Mouse (Mus musculus): Measurements from ENCODE around the gene Gm27021. TPM values are rescaled to one million over a fixed set of nuclear protein-coding genes. Genes with fewer than 3 reads are reported as not detected.
A peak's percentile ranks its signal among the peaks of the same experiment; 100 is the strongest.

The Gm27021 gene
- polyA plus RNA-seq, 1 experiment from 2014 or later = 2.1 TPM

DNA sequence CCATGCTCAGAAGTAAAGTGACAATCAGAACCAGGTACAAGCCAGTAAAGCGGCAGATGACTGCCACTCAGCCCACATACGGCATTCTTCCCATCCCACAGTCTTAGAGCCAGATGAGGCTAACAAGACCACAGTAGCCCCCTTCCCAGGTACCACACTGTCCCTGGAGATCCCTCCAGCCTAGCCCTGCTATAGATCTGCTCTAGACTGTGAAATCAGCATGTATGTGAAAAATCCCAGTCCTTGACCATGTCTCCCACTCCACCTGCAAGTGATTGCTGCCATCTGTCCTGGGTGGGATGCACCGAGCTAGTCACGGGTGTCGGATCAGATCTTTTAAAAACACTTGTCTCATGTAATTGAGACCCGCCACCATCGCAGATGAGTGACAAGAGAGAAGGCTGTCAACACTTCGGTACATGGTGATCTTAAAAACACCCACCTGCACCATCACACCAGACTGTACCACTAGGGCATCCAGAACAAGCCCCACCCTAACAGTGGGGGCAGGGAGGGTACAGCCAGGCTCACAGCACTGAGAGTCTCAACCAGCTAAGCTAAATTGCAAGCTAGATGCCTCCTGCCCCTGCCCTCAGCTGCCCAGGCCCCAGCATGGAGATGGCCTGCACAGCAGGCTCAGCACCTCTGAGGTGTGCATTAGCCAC, 87.4 kb downstream of the Gm27021 start:
- no peak overlapping the region for H3K27ac ChIP-seq (replicated peaks; ENCODE audit: low read depth, low read length)
- ATAC-seq (ENCODE audit: insufficient number of reproducible peaks, low FRiP score, low TSS enrichment, low read depth) (no peak), DNase-seq (ENCODE audit: low spot score) (no peak)
- H3K27me3 ChIP-seq (ENCODE audit: control insufficient read depth, insufficient read depth, low read length) = no peaks in the 10 kb centered on the region
- H3K4me3 ChIP-seq (ENCODE audit: low read depth, low read length) = no peak overlapping the region
- peaks cover 7% of the 10 kb centered on the region; the same call in 1 of the 2 replicates for H3K4me1 ChIP-seq (ENCODE audit: control insufficient read depth, insufficient read depth, low read length)
- H3K9me3 ChIP-seq (ENCODE audit: control insufficient read depth, low read length) = no peaks in the 10 kb centered on the region
- no peak overlapping the region for H3K9ac ChIP-seq (ENCODE audit: low read length)
- 91% methylated on average over 8 of the region's 8 CpGs for WGBS
- H3K4me2 ChIP-seq (ENCODE audit: low read depth, severe bottlenecking) = no peak overlapping the region
- H3K36me3 ChIP-seq (ENCODE audit: control insufficient read depth, insufficient read depth, low read length) = peaks cover 34% of the 10 kb centered on the region

DNA sequence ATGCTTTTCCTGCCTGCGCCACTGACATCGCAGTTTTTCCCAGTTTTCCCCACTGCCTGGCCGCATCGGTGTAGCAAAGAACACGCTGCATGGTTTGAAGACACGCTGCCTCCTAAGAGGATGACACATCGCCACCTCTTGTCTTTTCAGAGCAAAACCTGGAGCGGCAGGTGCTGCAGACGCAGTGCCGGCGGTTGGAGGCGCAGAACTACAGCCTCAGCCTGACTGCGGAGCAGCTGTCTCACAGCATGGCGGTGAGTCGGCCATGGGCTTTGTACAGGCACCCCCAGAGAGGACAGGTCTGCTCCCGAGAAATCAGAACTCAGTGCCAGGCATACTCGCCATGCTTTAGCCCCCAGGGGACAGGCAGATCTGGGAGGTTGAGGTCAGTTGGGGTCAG, 90.1 kb downstream of the Gm27021 start:
- 95% methylated on average over 17 of the region's 17 CpGs for WGBS
- no peak overlapping the region for H3K4me2 ChIP-seq (ENCODE audit: low read depth, severe bottlenecking)
- H3K27me3 ChIP-seq (ENCODE audit: control insufficient read depth, insufficient read depth, low read length) = no peaks in the 10 kb centered on the region
- H3K9me3 ChIP-seq (ENCODE audit: control insufficient read depth, low read length) = no peaks in the 10 kb centered on the region
- H3K4me3 ChIP-seq (ENCODE audit: low read depth, low read length) = no peak overlapping the region
- peaks cover 7% of the 10 kb centered on the region; the same call in 1 of the 2 replicates for H3K4me1 ChIP-seq (ENCODE audit: control insufficient read depth, insufficient read depth, low read length)
- H3K9ac ChIP-seq (ENCODE audit: low read length) = no peak overlapping the region
- DNase-seq (ENCODE audit: low spot score) (no peak), ATAC-seq (ENCODE audit: insufficient number of reproducible peaks, low FRiP score, low TSS enrichment, low read depth) (no peak)
- H3K36me3 ChIP-seq (ENCODE audit: control insufficient read depth, insufficient read depth, low read length) = peaks cover 47% of the 10 kb centered on the region
- H3K27ac ChIP-seq (replicated peaks; ENCODE audit: low read depth, low read length) = no peak overlapping the region

DNA sequence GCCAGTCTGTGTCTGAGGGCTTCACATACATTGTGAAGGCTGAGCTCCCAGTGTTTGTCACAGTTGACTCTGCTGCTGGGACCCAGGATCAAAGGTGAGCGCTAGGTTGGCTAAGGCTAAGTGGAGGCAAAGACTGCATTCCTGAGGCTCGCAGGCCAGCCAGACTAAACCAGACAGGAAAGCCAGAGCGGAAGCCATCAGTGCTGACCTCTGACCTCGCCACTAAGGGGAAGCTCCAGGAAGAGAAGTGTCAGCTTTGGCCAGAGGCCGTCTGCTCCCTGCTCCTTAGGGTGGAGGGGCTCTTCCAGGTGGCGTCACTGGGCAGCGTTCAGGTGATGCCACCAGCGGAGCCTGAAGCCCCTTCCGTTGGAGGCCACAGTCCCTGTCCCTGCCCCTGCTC, 92.1 kb downstream of the Gm27021 start:
- Histone ChIP-seq H3K27me3 (ENCODE audit: control insufficient read depth, insufficient read depth, low read length) (no peaks in the 10 kb centered on the region), H3K4me2 (ENCODE audit: low read depth, severe bottlenecking) (no peak overlapping the region), H3K4me3 (ENCODE audit: low read depth, low read length) (no peak overlapping the region), H3K27ac (replicated peaks; ENCODE audit: low read depth, low read length) (no peak overlapping the region), H3K9me3 (ENCODE audit: control insufficient read depth, low read length) (no peaks in the 10 kb centered on the region), H3K36me3 (ENCODE audit: control insufficient read depth, insufficient read depth, low read length) (peaks cover 59% of the 10 kb centered on the region), H3K4me1 (ENCODE audit: control insufficient read depth, insufficient read depth, low read length) (peaks cover 7% of the 10 kb centered on the region; the same call in 1 of the 2 replicates), H3K9ac (ENCODE audit: low read length) (no peak overlapping the region)
- ATAC-seq (ENCODE audit: insufficient number of reproducible peaks, low FRiP score, low TSS enrichment, low read depth) (no peak), DNase-seq (ENCODE audit: low spot score) (no peak)
- WGBS = 43% methylated on average over 9 of the region's 9 CpGs

DNA sequence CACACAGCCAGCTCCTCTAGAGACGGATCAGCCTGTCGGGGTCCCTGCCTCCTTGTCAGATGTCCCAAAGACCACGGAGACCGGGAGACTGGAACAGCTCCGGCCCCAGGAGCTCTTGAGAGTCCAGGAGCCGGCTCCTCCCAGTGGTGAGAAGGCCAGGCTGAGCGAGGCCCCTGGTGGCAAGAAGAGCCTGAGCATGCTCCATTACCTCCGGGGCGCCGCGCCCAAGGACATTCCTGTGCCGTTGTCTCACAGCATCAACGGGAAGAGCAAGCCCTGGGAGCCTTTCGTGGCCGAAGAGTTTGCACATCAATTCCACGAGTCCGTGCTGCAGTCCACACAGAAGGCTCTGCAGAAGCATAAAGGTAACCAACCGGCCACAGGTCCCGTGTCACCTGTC, 92.9 kb downstream of the Gm27021 start:
- H3K27me3 ChIP-seq (ENCODE audit: control insufficient read depth, insufficient read depth, low read length) = no peaks in the 10 kb centered on the region
- H3K9ac ChIP-seq (ENCODE audit: low read length) = no peak overlapping the region
- no peak for DNase-seq (ENCODE audit: low spot score)
- no peak overlapping the region for H3K27ac ChIP-seq (replicated peaks; ENCODE audit: low read depth, low read length)
- H3K4me2 ChIP-seq (ENCODE audit: low read depth, severe bottlenecking) = no peak overlapping the region
- peaks cover 57% of the 10 kb centered on the region for H3K36me3 ChIP-seq (ENCODE audit: control insufficient read depth, insufficient read depth, low read length)
- WGBS = 80% methylated on average over 19 of the region's 19 CpGs
- H3K4me1 ChIP-seq (ENCODE audit: control insufficient read depth, insufficient read depth, low read length) = peaks cover 10% of the 10 kb centered on the region
- no peaks in the 10 kb centered on the region for H3K9me3 ChIP-seq (ENCODE audit: control insufficient read depth, low read length)
- no peak for ATAC-seq (ENCODE audit: insufficient number of reproducible peaks, low FRiP score, low TSS enrichment, low read depth)
- no peak overlapping the region for H3K4me3 ChIP-seq (ENCODE audit: low read depth, low read length)

DNA sequence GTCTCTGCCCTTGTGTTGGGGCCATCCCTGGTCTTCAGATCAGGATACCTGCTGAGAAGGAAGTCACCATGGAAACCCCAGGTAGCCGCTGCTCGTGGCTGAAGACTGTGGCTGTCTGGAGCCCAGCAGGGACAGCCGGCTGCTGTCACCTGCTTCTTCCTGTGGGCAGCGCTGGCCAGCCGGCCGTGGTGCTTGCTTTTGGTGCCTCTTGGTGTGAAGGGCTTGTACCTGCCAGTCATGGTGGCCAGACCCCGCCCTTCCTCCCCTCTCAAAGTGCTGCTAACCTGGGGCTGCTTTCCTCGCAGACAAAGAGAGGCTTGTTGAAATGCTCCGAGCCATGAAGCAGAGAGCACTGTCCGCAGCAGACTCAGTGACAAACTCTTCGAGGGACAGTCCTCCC, 94.0 kb downstream of the Gm27021 start:
- peaks cover 13% of the 10 kb centered on the region for H3K4me1 ChIP-seq (ENCODE audit: control insufficient read depth, insufficient read depth, low read length)
- WGBS = 78% methylated on average over 11 of the region's 11 CpGs
- H3K9ac ChIP-seq (ENCODE audit: low read length) = no peak overlapping the region
- ATAC-seq (ENCODE audit: insufficient number of reproducible peaks, low FRiP score, low TSS enrichment, low read depth) (no peak), DNase-seq (ENCODE audit: low spot score) (no peak)
- no peak overlapping the region for H3K4me3 ChIP-seq (ENCODE audit: low read depth, low read length)
- peaks cover 55% of the 10 kb centered on the region for H3K36me3 ChIP-seq (ENCODE audit: control insufficient read depth, insufficient read depth, low read length)
- H3K4me2 ChIP-seq (ENCODE audit: low read depth, severe bottlenecking) = no peak overlapping the region
- H3K27me3 ChIP-seq (ENCODE audit: control insufficient read depth, insufficient read depth, low read length) = no peaks in the 10 kb centered on the region
- H3K9me3 ChIP-seq (ENCODE audit: control insufficient read depth, low read length) = no peaks in the 10 kb centered on the region
- H3K27ac ChIP-seq (replicated peaks; ENCODE audit: low read depth, low read length) = no peak overlapping the region

DNA sequence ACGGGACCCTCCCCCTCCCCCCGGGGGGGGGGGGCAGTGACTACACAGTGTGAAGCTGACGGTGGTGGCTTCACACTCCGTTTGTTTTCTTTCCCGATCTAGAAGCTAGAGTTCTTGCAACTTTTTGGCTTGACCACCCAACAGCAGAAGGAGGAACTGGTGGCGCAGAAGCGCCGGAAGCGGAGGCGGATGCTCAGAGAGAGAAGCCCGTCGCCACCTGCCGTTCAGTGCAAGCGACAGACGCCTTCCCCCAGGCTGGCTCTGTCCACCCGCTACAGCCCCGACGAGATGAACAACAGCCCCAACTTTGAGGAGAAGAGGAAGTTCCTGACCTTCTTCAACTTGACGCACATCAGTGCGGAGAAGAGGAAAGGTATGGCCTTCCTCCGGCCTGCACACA, 95.3 kb downstream of the Gm27021 start:
- no peak overlapping the region for H3K9ac ChIP-seq (ENCODE audit: low read length)
- H3K4me2 ChIP-seq (ENCODE audit: low read depth, severe bottlenecking) = no peak overlapping the region
- H3K4me1 ChIP-seq (ENCODE audit: control insufficient read depth, insufficient read depth, low read length) = peaks cover 13% of the 10 kb centered on the region
- ATAC-seq (ENCODE audit: insufficient number of reproducible peaks, low FRiP score, low TSS enrichment, low read depth) (no peak), DNase-seq (ENCODE audit: low spot score) (no peak)
- H3K4me3 ChIP-seq (ENCODE audit: low read depth, low read length) = no peak overlapping the region
- no peaks in the 10 kb centered on the region for H3K27me3 ChIP-seq (ENCODE audit: control insufficient read depth, insufficient read depth, low read length)
- peaks cover 55% of the 10 kb centered on the region for H3K36me3 ChIP-seq (ENCODE audit: control insufficient read depth, insufficient read depth, low read length)
- no peaks in the 10 kb centered on the region for H3K9me3 ChIP-seq (ENCODE audit: control insufficient read depth, low read length)
- H3K27ac ChIP-seq (replicated peaks; ENCODE audit: low read depth, low read length) = no peak overlapping the region
- 88% methylated on average over 21 of the region's 21 CpGs for WGBS

DNA sequence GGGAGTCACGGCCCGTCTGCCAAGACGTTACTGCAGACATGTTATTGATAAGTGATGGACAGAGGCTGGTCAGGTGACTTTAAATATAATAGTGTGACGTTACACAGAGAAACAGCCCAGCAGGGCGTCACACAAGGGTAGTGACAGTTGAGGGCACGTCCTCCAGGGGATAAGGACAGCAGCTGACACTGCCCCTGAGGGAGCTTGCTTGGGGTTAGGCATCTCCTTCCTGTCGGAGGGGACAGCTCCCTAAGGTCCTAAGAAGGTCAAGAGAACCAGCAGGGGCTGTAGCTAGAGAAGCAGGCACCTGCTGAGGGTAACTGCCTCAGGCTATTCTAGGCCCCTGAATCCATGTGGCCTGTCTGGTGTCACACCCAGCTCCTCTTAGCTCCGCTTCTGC, 96.3 kb downstream of the Gm27021 start:
- no peak overlapping the region for H3K4me3 ChIP-seq (ENCODE audit: low read depth, low read length)
- H3K9ac ChIP-seq (ENCODE audit: low read length) = no peak overlapping the region
- no peaks in the 10 kb centered on the region for H3K9me3 ChIP-seq (ENCODE audit: control insufficient read depth, low read length)
- ATAC-seq (ENCODE audit: insufficient number of reproducible peaks, low FRiP score, low TSS enrichment, low read depth) = no peak
- no peak for DNase-seq (ENCODE audit: low spot score)
- H3K36me3 ChIP-seq (ENCODE audit: control insufficient read depth, insufficient read depth, low read length) = peaks cover 59% of the 10 kb centered on the region
- 83% methylated on average over 8 of the region's 8 CpGs for WGBS
- peaks cover 13% of the 10 kb centered on the region for H3K4me1 ChIP-seq (ENCODE audit: control insufficient read depth, insufficient read depth, low read length)
- no peak overlapping the region for H3K4me2 ChIP-seq (ENCODE audit: low read depth, severe bottlenecking)
- no peak overlapping the region for H3K27ac ChIP-seq (replicated peaks; ENCODE audit: low read depth, low read length)
- H3K27me3 ChIP-seq (ENCODE audit: control insufficient read depth, insufficient read depth, low read length) = no peaks in the 10 kb centered on the region

DNA sequence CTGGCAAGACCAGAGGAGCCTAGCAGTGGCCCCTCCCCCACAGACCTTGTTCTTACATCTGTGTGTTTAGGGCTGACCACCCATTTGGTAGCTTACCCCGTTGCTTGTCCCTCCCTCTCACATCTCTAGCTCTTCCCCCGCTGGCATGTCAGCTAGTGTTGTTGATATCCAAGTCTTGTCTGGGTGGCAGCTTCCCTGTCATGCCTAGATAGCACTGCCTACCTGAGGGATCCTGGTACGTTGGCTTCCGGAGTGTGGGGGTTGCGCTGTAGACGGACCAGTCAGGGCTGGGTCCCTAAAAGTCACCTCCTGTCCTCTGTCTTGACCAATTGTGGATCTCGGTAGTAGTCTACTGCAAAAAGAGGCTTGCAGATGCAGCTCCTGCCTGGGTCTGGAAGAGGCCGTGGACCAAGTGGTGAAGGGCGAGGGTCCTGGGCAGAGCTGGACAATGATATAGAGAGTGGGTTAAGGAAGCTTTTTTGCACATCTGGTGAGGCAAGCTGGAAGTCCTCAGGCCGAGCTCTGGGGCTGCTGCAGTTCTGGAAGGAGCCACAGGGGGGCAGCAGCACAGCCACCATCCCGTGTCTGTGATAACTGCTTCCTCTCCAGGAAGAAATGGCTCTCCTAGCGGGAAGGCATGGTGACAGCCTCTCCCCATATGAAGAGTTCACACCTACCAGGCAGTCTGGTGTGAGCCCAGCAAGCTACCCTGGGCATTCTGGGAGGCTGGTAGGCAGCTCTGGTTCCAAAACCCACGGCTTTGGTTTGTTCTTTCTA, 97.8 kb downstream of the Gm27021 start:
- H3K4me1 ChIP-seq (ENCODE audit: control insufficient read depth, insufficient read depth, low read length) = peaks cover 18% of the 10 kb centered on the region
- H3K27me3 ChIP-seq (ENCODE audit: control insufficient read depth, insufficient read depth, low read length) = no peaks in the 10 kb centered on the region
- 55% methylated on average over 13 of the region's 13 CpGs for WGBS

More for the DNA sequence above, 97.8 kb downstream of the Gm27021 start:
- no peaks in the 10 kb centered on the region for H3K9me3 ChIP-seq (ENCODE audit: control insufficient read depth, low read length)
- H3K9ac ChIP-seq (ENCODE audit: low read length) = no peak overlapping the region
- no peak overlapping the region for H3K4me2 ChIP-seq (ENCODE audit: low read depth, severe bottlenecking)
- no peak overlapping the region for H3K27ac ChIP-seq (replicated peaks; ENCODE audit: low read depth, low read length)
- DNase-seq (ENCODE audit: low spot score) (peak; percentile 92), ATAC-seq (ENCODE audit: insufficient number of reproducible peaks, low FRiP score, low TSS enrichment, low read depth) (no peak)
- H3K4me3 ChIP-seq (ENCODE audit: low read depth, low read length) = no peak overlapping the region
- H3K36me3 ChIP-seq (ENCODE audit: control insufficient read depth, insufficient read depth, low read length) = peaks cover 65% of the 10 kb centered on the region
